Mouse (Mus musculus) CD8-positive naive resting alpha-beta T cell, adult 2 months (primary cell): ENCODE measurements around the gene Erich6b.

ENCODE experiments used
- DNase-seq, 2 experiments: peaks; one replicate each; pipeline ENCODE4 v3.0.0; 2022; ENCODE audit warnings: low read depth in 2 of 2, low spot score in 2 of 2

Gene Erich6b

GRCm38 (mm10) chr14:75642080-75642479, at the start of gene Erich6b:
Erich6b (plus strand) TSS chr14:75642259.
- no peak for DNase-seq

DNA sequence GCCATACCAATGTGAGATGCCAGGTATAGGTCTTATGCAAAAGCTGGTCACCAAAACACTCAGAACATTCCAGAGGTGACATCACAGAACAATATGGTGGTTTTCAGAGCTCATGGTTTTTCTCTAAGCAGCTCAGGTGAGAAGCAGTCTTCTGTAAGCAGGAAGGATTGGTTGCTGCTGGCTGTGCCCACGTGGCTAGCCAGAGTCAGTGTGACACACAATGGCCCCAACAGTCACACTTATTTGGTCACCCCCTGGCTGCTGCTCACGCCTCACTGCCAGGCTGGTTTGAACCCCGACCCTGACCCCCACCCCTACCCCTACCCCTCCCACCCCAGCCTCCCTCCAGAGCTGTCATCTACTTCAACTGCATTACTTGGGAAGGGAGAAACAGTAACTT, 49.1 kb upstream of the Erich6b start, which contains the start of gene Spert:
TSS of gene Spert (minus strand) at position 139 of the 400 bp plus-strand sequence.
- DNase-seq: no peak

- DNase-seq: no peak
Measured at GRCm38 (mm10) chr14:75609176-75609575, 32.9 kb upstream of the Erich6b start.

GRCm38 (mm10) chr14:75616375-75616774, 25.7 kb upstream of the Erich6b start:
- no peak for DNase-seq

- DNase-seq: no peak
Measured at GRCm38 (mm10) chr14:75622984-75623383, 19.1 kb upstream of the Erich6b start.

- no peak for DNase-seq
Measured at GRCm38 (mm10) chr14:75628870-75629269, 13.2 kb upstream of the Erich6b start.

DNA sequence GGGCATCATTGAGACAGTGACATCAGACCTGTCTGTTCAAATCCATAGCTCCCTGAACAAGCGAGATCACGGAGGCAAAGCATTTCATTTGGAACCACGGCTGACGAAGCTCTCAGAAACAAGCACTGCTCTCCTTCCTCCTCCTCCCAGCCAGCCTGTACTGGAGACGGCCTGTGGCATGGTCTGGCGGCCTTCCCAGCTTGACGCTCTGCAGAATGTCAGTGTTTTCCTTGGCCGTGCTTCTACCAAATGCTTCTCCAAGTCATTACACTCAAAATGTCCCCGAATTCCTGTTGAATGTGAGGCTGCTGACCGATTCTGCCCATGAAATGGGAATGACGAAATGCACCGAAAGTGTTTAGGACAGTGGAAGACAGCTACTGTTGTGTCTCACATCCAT, 6.7 kb upstream of the Erich6b start:
- no peak for DNase-seq

- DNase-seq: no peak
Measured at GRCm38 (mm10) chr14:75636107-75636506, 6.0 kb upstream of the Erich6b start.

- DNase-seq: no peak
Measured at GRCm38 (mm10) chr14:75637641-75638040, 4.4 kb upstream of the Erich6b start.

- no peak for DNase-seq
Measured at GRCm38 (mm10) chr14:75640846-75641245, 1.2 kb upstream of the Erich6b start.

GRCm38 (mm10) chr14:75641369-75641768, 690 bp upstream of the Erich6b start:
- DNase-seq: no peak

DNA sequence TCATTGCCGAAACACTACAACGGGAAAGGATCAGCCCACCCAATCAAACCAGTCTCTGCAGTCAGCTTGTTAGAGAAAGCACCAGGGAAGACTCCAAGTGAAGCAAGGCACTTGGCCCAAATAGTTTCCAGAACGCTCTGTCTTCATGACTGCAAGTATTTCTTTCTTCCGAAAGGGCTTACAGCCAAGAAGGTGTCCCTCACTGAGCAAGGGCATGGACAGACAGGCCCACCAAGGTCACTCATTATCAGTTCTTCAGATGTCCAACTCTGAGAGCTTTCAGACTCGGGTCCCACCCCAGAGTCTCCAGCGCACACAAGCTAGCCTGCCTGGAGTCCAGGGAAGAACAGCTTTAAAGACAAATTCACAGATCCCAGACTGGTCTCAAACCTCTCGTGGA, 3.4 kb downstream of the Erich6b start:
- DNase-seq: no peak

DNA sequence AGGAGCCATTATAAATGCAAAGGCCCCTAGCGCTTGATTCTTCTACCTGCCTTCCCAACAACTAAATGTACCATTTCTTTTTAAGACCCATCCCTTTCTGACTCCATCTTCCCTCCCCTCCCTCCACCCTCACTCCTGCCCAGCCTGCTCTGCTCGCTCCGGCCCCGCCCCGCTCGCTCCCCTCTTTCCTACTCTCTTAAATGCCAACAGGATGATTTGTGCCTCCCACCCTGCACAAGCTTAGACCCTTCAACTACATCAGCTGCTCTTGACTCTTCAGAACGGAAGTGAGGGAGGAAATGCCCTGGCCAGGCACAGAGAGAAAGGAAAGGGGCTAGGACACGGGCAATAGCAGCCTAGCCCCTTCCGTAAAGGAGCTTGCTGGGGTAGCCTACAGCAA, 4.0 kb downstream of the Erich6b start:
- no peak for DNase-seq

GRCm38 (mm10) chr14:75646968-75647829, 5.1 kb downstream of the Erich6b start:
- no peak for DNase-seq

DNA sequence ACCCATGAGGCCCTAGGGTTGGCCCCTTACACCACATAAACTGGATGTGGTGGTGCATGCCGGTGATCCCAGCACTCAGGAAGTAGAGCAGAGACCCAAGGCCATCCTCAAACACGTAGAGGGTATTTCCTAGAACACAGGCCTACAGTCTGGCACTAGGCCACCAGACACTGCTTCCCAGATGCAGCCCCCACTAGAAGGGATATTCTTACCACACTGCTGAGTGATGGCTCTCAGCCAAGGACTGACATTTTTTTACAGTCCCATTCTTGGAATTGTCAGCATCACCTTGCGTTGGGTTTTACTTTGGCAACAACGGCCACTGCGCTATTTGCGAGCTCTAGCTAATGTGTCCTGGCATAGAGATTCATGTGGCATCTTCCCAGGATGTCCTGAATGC, 18.9 kb downstream of the Erich6b start:
- no peak for DNase-seq

GRCm38 (mm10) chr14:75661548-75661947, 19.5 kb downstream of the Erich6b start:
- no peak for DNase-seq

- DNase-seq: no peak
Measured at GRCm38 (mm10) chr14:75665430-75666180, 23.5 kb downstream of the Erich6b start.

DNA sequence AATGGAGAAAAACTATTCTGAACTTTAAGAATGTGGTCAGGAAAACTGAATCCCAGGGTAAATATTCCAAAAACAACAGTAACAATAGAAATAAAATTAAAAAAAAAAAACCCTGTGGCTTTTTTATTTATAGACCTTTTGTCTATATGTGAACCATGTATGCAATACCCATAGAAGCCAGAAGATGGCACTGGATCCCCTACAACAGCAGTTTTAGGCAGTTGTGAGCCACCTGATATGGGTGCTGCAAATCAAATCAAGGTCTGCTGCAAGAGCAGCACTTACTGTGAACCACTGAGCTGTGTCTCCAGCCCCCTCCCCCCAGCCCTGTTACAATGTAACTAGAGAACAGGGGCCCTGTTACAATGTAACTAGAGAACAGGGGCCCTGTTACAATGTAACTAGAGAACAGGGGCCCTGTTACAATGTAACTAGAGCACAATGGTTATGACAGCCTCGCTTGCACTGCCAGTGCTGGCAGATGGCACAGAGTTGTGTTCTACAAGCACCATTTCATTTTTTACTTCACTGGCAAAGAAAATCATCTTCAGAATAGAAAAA, 27.1 kb downstream of the Erich6b start:
- DNase-seq: no peak

DNA sequence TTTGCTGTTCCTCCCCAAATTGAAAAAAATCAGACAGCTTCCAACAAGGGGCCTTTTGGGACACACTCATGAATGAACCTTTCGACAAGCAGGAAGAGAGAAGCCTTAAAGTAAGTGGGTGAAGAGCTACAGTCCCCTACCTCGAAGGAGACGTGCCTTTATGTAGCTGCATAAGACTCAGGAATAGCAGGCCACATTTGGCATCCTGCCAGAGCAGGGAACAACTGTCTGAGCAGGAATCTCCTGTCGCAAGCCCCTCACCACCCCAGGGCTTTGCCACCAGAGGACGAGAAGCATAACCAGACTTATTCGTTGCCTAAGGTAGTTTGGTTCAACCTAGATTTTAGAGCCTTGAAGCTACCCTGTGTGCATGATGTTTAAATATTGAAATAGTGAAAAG, 34.3 kb downstream of the Erich6b start:
- DNase-seq: no peak

- no peak for DNase-seq
Measured at GRCm38 (mm10) chr14:75690428-75690827, 48.4 kb downstream of the Erich6b start.

- no peak for DNase-seq
Measured at GRCm38 (mm10) chr14:75696096-75696495, 54.0 kb downstream of the Erich6b start.

DNA sequence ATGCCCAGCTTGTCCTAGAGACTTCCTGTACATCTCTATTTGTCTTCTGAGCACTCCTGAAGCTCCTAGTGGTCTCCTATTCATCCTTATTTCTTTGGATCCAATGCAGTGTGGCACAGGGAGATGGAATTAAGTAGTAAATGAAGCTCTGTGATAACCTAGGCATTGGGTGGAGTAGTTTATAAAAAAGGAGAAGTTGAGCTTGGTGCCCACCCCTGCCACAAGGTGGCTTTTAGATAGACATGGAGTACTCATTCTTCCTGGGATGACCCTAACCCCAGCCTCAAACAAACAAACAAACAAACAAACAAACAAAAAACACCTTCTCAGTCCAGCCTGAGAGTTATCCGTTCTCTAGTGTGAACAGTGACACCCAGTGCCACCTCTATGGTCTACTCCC, 55.9 kb downstream of the Erich6b start:
- no peak for DNase-seq
